Mouse (Mus musculus): ENCODE results near the gene Olfr1513. TPM values are rescaled to one million over a fixed set of nuclear protein-coding genes. Genes with fewer than 3 reads are reported as not detected.
"Not testable (repeated sequence)": the region's sequence is repeated elsewhere in the genome, so short reads cannot be mapped to it uniquely, and the experiment has no call there.

Gene Olfr1513
- total RNA-seq (2021), result not detected

GRCm38 (mm10) chr14:52356308-52356707, at the start of gene Olfr1513:
Olfr1513 (minus strand) TSS chr14:52356408.
- no peak for DNase-seq
- intact Hi-C loops (cut with DNase I), result loop anchor here (2.0 kb wide), 1 partner anchor 22 kb away; the partner anchor contains the start of gene Olfr1512

DNA sequence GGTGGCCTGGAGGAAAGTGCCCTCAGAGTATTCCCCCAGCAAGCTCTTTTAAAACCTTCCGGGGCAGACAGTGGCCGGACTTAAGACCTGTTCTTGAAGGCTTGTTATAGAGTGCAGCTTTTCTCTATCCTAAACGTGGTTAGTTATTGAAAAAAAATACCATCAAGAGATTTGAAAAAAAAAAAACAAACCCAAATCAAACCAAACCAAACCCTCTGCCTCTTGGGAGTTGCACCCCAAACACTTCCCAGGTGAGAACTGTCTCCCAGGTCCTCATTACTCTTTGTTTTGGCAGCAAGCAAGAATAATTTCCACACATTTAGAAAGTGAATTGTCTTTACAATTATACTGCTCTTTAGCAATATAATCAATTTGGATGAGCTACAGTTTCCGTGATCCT, 41.1 kb upstream of the Olfr1513 start, which contains the start of gene Olfr1511:
Gene Olfr1511 (minus strand): TSS at position 101 of the 400 bp plus-strand sequence.
- DNase-seq, result no peak
- intact Hi-C loops (cut with DNase I), result no loop called here

DNA sequence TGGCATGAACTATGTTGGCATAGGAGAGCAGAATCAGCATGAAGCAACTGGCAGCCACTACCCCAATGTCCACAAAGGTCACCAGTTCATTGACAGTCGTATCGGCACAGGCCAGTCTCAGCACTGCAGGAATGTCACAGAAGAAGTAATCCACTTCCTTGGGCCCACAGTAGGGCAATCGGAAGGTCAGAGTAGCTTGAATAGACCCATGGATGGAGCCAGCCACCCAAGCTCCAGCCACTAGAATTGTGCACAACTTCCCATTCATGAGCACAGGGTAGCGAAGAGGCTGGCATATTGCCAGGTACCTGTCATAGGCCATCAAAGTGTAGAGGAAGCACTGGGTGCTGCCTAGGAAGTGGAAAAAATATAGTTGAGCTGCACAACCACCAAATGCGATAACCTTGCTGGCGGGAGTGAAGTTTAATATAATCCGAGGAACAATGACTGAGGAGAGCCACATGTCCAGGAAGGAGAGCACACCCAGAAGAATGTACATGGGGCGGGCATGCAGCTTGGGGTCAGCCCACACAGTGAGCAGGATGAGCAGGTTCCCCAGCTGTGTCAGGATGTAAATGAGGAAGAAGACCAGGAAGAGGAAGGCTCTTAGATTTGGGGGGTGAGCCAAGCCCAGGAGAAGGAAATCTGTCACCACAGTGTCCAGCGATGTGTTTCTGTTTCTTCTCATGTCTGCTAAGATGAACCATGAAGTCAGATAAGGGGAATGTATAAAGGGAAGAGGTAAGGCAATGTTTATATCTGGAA, 34.1 kb upstream of the Olfr1513 start:
- DNase-seq; intact Hi-C loops (cut with DNase I): not testable (repeated sequence)

DNA sequence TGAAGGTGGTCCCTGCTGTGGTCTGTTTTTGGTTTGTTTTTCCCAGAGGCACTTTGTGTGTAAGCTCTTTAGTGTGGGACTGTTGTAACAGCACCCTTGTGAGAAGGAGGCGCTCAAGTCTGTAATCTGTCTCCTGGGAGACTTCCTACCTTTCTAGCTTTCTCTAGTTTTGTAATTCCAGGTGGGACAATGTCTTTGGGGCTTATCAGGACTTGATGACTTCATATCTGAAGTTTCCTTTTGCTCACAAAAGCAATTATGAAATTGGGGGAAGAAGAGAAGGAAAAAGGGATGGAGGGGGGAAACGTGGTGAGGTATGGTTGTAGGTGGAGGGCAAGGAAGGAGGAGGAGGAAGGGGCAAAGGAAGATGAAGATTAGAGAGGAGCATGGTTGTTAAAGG, 22.9 kb upstream of the Olfr1513 start, which contains the start of gene Olfr1512:
Gene Olfr1512 (minus strand): TSS at position 101 of the 400 bp plus-strand sequence.
- intact Hi-C loops (cut with DNase I), result loop anchor here (2.0 kb wide), 1 partner anchor 22 kb away; the partner anchor contains the start of gene Olfr1513
- no peak for DNase-seq

- no peak for DNase-seq
- intact Hi-C loops (cut with DNase I), result no loop called here
Measured at GRCm38 (mm10) chr14:52368741-52369140, 12.5 kb upstream of the Olfr1513 start.

- intact Hi-C loops (cut with DNase I), result no loop called here
- DNase-seq, result no peak
Measured at GRCm38 (mm10) chr14:52339512-52339852, 16.7 kb downstream of the Olfr1513 start.

DNA sequence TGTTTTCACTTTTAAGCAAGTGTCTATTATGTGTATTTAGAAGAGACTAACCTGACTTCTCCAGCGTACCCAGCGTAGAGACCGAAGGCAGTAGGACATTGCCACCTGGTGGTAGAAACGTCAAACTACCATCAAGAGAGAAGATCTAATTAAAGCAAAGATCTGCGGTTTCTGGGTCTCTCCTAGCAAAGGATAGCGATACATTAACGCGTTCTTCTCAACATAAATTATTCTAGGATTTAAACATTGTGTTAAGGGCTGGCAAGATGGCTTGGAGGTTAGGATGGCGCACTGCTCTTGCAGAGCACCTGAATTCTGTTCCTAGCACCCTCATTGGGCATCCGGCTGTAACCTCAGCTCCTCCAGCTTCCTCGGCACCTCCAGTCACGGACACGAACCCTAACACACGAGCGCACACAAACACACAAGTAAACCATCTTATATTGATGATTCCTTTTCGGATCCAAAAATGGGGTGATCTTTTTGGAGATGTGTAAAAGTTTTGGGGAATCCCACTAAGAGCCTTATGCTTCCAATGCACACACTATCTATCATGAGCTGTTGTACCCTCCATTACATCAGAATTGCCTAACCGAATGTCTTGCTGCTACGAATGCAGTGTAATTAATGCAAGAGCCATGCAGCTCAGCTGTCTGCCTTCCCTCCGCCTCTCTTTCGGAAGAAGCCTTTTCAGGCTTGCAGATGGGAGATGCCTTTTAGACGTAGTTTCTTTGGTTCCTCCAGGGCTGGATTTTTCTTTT, 17.3 kb downstream of the Olfr1513 start:
- intact Hi-C loops (cut with DNase I), result loop anchor here (1.0 kb wide), 1 partner anchor 44 kb away; no protein-coding TSS in a partner anchor
- DNase-seq, result peak; percentile 38 to 56

- intact Hi-C loops (cut with DNase I), result no loop called here
- no peak for DNase-seq
Measured at GRCm38 (mm10) chr14:52332171-52332570, 24.0 kb downstream of the Olfr1513 start.

DNA sequence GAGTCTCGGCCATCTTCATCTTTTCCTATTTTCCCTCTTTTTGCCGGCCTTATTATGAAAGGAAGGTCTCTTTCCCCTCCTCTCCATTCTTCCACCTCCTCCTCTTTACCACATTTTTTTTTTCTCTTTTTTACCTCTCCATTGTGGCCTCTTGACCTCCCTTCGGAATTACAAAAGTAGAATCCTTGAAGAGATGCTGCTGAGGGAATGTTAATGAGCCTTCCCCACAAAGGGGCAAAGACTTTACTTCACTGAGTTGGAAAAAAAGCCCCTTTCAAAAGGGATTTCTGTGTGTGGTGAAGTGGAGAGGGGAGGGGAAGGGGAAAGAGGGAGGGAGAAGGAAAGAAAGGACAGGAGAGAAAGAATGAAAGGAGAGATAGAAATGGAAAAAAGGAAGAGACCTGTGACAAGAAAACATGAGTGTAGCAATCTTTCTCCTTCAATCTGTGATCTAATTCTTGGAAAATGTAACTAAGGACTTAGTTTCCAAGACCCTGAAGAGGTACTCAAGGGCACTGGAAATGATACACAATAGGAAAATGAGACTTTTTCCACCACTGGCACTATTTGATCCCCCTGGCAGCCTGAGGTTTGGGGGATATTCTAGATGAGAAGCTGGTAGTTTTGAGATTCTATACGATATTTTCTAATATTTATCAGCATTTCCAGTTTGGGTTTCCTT, 25.0 kb downstream of the Olfr1513 start:
- intact Hi-C loops (cut with DNase I), result no loop called here

DNA sequence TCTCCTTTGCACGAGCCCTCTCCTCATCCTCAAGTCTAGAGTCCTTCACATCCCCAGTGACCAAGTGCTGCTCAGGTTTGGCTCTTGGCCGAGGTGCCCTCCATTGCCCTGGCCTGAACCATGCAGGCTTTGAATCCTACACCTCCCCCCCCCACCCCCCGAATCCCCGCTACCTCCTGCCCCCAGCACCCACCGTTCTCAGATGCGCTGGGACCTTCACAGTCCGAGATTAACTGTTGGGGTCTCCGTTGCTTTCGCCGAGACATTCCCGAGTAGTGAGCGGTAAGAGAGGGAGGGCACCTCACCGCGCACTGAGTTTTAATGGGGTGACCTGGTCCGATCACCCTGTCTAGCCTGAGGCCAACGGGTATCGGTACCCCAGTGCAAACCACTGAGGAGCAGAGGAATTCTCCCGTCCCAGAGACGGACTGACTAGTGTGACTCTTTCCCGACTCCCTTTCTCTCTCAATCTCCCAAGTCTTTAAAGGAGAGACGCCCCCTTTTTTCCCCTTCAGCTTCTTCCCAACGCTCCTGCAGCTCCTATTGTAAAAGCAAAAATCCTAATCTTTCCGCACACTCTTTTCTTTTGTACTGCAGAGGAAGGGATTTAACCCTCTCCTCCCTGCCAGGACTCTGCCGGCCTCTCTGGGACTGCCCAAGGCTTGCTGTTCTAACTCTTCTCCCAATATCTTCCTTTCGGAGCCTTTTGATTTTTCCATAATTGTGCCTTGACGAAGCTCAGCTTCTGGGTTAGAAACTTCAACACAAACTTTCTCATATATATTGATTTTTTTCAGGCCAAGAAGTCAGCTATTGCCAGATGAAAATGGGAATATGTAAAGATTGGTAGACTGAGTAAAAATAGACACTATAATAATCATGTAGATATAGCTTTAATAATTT, 28.0 kb downstream of the Olfr1513 start, which contains the start of gene Sall2:
Gene Sall2 (minus strand): TSS at position 853 of the 903 bp plus-strand sequence.
- intact Hi-C loops (cut with DNase I), result no loop called here

More for the DNA sequence above, 25.0 kb downstream of the Olfr1513 start:
- no peak for DNase-seq

GRCm38 (mm10) chr14:52327375-52327901, 28.8 kb downstream of the Olfr1513 start:
- intact Hi-C loops (cut with DNase I), result no loop called here

More for the DNA sequence above, 28.0 kb downstream of the Olfr1513 start, which contains the start of gene Sall2:
- DNase-seq, result no peak

GRCm38 (mm10) chr14:52325890-52326289, 30.3 kb downstream of the Olfr1513 start:
- intact Hi-C loops (cut with DNase I), result no loop called here

More at GRCm38 (mm10) chr14:52327375-52327901, 28.8 kb downstream of the Olfr1513 start:
- no peak for DNase-seq

GRCm38 (mm10) chr14:52319361-52319760, 36.8 kb downstream of the Olfr1513 start:
- intact Hi-C loops (cut with DNase I), result loop anchor here (10.0 kb wide), 1 partner anchor 215 kb away; the partner anchor contains the start of gene Hnrnpc
- no peak for DNase-seq

More at GRCm38 (mm10) chr14:52325890-52326289, 30.3 kb downstream of the Olfr1513 start:
- DNase-seq, result no peak

GRCm38 (mm10) chr14:52316441-52317225, 39.6 kb downstream of the Olfr1513 start:
- DNase-seq, result peak; percentile 12 to 18
- intact Hi-C loops (cut with DNase I), result loop anchor here (10.0 kb wide), 1 partner anchor 212 kb away; the partner anchor contains the start of gene Hnrnpc

- intact Hi-C loops (cut with DNase I), result loop anchor here (10.0 kb wide), 1 partner anchor 211 kb away; the partner anchor contains the start of gene Hnrnpc
- DNase-seq, result peak; percentile 62 to 67
Measured at GRCm38 (mm10) chr14:52315792-52316440, 40.3 kb downstream of the Olfr1513 start.

- DNase-seq, result no peak
- intact Hi-C loops (cut with DNase I), result loop anchor here (10.0 kb wide), 1 partner anchor 211 kb away; the partner anchor contains the start of gene Hnrnpc
Measured at GRCm38 (mm10) chr14:52315283-52315780, 40.9 kb downstream of the Olfr1513 start.

- intact Hi-C loops (cut with DNase I), result loop anchor here (10.0 kb wide), 1 partner anchor 210 kb away; the partner anchor contains the start of gene Hnrnpc
- DNase-seq, result no peak
Measured at GRCm38 (mm10) chr14:52314808-52315150, 41.4 kb downstream of the Olfr1513 start.

Data from heart, postnatal 36 days (tissue).